Mouse (Mus musculus) B cell, adult 67 days (primary cell): ENCODE data around the gene Rnpc3. TPM values are rescaled to one million over a fixed set of nuclear protein-coding genes. Genes with fewer than 3 reads are reported as not detected.

ENCODE experiments used
- total RNA-seq, 2 experiments: library from RNA; stranded (reverse); gene quantifications; 4 replicates each; pipeline ENCODE4 v1.2.4; 2023

Rnpc3 gene
- 10 to 100 TPM; 66.9 to 84.0 TPM for total RNA-seq

GRCm38 (mm10) chr3:113629606-113630359, at the start of gene Rnpc3:
Gene Rnpc3 (minus strand): TSS chr3:113630149.

GRCm38 (mm10) chr3:113606599-113606998, 23.4 kb downstream of the Rnpc3 start, which contains the start of gene Amy1:
Gene Amy1 (minus strand): TSS chr3:113606699.

Other genes with a start within 250 kb of the Rnpc3 start
- gene Amy2a1, start 97.7 kb downstream of the Rnpc3 start, total RNA-seq = not detected
- gene Amy1, start 23.4 kb downstream of the Rnpc3 start, total RNA-seq = 1 to 10 TPM in 1 of 2 experiments, not detected in 1; 1.5 TPM